Mouse (Mus musculus): ENCODE data around the gene Jarid2. TPM values are rescaled to one million over a fixed set of nuclear protein-coding genes. Genes with fewer than 3 reads are reported as not detected.

Gene Jarid2
- polyA plus RNA-seq, 1 experiment from 2014 or later = 12.0 TPM

DNA sequence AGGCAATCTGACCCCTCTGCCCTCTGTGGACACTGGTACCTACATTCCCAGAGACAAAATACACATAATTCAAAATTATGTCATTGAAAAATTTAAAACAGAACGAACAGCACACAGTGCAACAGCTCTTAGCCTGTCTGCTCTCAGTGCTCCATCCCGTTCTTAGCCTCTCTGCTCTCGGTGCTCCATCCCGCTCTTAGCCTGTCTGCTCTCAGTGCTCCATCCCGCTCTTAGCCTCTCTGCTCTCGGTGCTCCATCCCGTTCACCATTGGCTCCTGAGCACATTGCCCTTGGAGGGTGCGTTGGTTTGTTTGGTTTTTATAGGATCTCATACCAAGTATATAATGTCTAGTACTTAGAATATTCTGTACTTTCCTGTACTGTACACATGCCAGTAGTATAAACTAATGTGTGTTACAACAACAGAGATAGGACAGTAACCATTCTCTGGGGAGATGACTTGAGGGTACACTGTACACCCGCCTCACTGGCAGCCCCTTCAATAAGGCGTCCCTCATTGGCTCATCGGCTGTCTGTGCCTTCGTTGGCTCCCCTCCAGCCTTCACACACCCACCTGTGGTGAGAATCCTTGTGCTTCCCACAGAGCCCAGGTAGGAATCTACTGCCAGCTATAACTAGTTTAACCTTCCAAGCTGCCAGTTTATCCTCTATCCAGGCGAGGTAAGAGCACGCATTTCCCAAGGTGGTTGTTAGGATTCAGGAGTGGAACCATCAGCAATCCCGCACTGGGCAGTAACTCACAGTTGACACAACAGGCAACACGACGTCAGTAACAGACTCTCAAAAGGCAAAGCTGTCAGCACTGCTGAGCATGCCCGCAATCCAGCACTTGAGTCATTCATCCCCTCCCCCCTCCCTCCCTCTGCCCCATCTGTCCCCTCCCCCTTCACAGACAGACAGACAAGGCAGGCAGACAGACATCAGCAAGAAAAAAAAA is 203.3 kb downstream of the Jarid2 start:
- no peaks in the 10 kb centered on the region for H3K27me3 ChIP-seq
- ATAC-seq (no peak), DNase-seq (ENCODE audit: low read depth, low spot score) (no peak)
- POLR2A ChIA-PET = no interaction called here
- in situ Hi-C loops (cut with MboI; ENCODE audit: low pct_unique_long_range_greater_than_20kb) = no loop called here
- CTCF ChIA-PET = no interaction called here
- no peak for TF ChIP-seq CTCF (IDR thresholded peaks at IDR 0.05)

DNA sequence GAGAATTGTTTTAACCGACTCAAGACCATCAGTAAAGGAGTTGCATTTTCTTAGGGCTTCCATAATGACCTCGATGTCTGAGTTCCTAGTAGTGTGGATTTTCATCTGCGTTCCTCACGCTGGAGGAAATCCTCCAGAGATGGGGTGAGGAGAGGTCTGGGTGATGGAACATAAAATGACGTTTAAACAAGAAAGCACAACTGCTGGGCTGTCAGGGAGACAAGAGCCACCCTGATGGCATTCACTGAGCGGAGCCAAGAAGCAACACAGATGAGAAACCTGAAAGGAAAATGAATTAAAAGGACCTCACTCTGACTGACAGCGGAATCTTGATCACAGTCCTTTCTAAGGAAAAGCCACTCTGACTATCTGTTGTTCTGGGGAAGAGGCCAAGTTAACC is 204.3 kb downstream of the Jarid2 start:
- in situ Hi-C loops (cut with MboI; ENCODE audit: low pct_unique_long_range_greater_than_20kb) = no loop called here
- POLR2A ChIA-PET = no interaction called here
- ATAC-seq (no peak), DNase-seq (ENCODE audit: low read depth, low spot score) (no peak)
- TF ChIP-seq CTCF (IDR thresholded peaks at IDR 0.05) = no peak
- CTCF ChIA-PET = interaction anchor here (0.7 kb wide), 2 partner anchors 14 to 15 kb away, joined by 3 read pairs; no protein-coding TSS in a partner anchor
- no peaks in the 10 kb centered on the region for H3K27me3 ChIP-seq

DNA sequence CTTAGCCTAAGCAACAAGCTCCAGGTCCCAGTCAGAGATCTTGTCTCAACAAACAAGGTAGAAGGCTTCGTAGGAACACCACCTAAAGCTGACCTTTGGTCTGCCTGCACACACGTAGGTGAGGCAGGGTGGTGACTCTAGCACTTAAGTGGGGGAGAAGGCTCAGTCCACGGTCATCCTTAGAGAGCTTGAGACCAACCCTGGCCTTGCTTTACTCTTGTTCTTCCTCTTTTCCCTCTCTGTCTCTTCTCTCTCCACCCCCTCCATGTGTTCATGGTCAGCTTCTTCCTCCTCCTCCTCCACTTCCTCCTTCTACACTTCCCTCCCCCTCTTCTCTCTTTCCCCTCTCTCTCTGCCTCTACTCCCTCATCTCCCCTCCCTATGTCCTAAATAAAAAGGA is 208.4 kb downstream of the Jarid2 start:
- no peak for TF ChIP-seq CTCF (IDR thresholded peaks at IDR 0.05)
- DNase-seq (ENCODE audit: low read depth, low spot score) (no peak), ATAC-seq (no peak)
- ChIA-PET CTCF (no interaction called here), POLR2A (no interaction called here)
- in situ Hi-C loops (cut with MboI; ENCODE audit: low pct_unique_long_range_greater_than_20kb) = no loop called here
- H3K27me3 ChIP-seq = no peaks in the 10 kb centered on the region

DNA sequence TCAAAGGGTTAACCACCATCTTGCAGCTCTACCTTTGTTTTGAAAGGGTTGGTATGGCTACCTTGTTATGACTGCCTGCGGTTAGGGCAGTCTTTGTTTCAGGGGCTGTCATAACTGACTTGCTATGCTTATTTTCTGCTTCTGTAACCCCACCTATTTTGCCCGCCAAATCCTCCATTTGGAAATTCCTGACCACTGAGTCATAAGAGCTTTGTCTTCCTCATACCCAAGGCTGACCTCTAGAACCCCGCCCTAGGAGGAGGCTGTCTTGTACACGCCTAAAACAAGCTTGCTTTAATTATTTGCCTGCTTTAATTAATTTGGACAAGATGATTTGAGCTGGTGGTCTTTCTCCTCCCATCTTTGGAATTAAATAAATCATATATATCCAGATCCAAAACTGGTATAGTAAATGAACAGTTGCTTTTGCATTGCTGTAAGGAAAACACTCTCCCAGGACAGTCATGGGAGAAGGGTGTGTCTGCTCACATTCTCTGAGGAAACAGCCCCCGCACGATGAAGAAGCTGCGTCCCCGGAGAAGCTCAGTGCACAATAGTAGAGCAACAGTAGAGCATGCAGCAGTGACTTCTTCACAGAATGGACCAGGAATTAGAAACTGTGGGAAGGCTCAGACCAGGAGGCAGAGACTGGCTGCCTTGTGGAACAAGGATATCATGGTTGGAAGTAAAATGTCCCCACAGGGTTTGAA is 210.2 kb downstream of the Jarid2 start:
- ChIA-PET CTCF (interaction anchor here (0.8 kb wide), 1 partner anchor 20 kb away, joined by 3 read pairs; no protein-coding TSS in a partner anchor), POLR2A (no interaction called here)
- in situ Hi-C loops (cut with MboI; ENCODE audit: low pct_unique_long_range_greater_than_20kb) = no loop called here
- TF ChIP-seq CTCF (IDR thresholded peaks at IDR 0.05) = no peak
- no peaks in the 10 kb centered on the region for H3K27me3 ChIP-seq
- peak; percentile 55 for DNase-seq (ENCODE audit: low read depth, low spot score)
- peak; percentile 81 for ATAC-seq

DNA sequence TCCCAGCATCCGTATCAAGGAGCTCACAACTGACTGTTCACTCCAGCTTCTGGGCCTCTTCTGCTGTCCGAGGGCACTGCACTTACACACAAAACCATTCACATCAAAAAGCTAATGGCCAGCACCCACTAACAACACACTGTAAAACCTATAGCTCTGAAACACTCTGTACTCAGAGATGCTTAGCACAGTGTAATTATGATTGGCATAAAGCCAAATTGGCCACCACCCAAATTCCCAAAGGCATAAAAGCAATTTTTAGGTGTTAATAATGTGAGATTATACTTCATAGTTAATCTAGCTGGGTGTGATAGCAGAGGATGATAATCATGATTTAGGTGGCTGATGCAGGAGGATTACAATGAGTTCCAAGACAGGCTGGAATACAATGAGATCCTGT is 214.3 kb downstream of the Jarid2 start:
- TF ChIP-seq CTCF (IDR thresholded peaks at IDR 0.05) = no peak
- DNase-seq (ENCODE audit: low read depth, low spot score) = no peak
- in situ Hi-C loops (cut with MboI; ENCODE audit: low pct_unique_long_range_greater_than_20kb) = no loop called here
- no peaks in the 10 kb centered on the region for H3K27me3 ChIP-seq
- no peak for ATAC-seq
- ChIA-PET CTCF (no interaction called here), POLR2A (interaction anchor here (0.5 kb wide), 1 partner anchor 51 kb away, joined by 8 read pairs; no protein-coding TSS in a partner anchor)

DNA sequence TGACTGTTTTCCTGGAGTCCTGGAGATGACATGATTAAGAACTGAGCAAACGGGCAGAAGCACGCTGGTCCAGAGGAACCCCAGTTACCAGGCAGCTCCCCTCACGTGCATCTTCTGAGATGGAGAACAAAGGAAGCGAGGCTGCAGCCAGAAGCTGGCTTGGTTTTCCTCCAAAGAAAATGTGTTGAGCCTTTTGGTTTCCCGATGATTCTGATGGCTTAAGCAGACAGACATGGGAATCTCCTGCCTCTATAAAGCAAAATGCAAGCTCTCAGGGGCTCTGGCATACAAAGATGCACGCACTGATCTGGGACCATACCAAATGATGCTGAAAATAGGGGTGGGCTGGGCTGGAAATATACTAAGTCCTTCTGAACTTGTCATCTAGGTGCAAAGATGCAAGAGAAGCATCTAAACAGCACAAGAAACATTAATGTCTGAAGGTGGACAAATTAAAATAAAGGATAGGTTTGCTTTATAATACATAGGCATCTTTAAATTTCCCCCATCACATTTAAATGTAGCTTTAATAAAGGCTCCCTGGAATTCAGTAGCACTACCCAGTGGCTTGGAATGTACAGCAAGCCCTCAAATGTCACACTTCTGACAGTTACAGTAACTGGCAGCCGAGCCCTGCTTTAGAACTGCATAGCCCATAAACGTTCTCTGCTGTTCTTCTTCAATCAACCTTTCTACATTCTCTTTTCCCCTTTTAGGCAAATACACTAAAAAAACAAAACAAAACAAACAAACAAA is 217.8 kb downstream of the Jarid2 start:
- CTCF ChIA-PET = interaction anchor here (0.6 to 0.7 kb wide), 2 partner anchors 13 to 22 kb away, joined by 3 read pairs; no protein-coding TSS in a partner anchor
- TF ChIP-seq CTCF (IDR thresholded peaks at IDR 0.05) = no peak
- in situ Hi-C loops (cut with MboI; ENCODE audit: low pct_unique_long_range_greater_than_20kb) = no loop called here
- DNase-seq (ENCODE audit: low read depth, low spot score) (no peak), ATAC-seq (no peak)
- POLR2A ChIA-PET = no interaction called here
- H3K27me3 ChIP-seq = no peaks in the 10 kb centered on the region

DNA sequence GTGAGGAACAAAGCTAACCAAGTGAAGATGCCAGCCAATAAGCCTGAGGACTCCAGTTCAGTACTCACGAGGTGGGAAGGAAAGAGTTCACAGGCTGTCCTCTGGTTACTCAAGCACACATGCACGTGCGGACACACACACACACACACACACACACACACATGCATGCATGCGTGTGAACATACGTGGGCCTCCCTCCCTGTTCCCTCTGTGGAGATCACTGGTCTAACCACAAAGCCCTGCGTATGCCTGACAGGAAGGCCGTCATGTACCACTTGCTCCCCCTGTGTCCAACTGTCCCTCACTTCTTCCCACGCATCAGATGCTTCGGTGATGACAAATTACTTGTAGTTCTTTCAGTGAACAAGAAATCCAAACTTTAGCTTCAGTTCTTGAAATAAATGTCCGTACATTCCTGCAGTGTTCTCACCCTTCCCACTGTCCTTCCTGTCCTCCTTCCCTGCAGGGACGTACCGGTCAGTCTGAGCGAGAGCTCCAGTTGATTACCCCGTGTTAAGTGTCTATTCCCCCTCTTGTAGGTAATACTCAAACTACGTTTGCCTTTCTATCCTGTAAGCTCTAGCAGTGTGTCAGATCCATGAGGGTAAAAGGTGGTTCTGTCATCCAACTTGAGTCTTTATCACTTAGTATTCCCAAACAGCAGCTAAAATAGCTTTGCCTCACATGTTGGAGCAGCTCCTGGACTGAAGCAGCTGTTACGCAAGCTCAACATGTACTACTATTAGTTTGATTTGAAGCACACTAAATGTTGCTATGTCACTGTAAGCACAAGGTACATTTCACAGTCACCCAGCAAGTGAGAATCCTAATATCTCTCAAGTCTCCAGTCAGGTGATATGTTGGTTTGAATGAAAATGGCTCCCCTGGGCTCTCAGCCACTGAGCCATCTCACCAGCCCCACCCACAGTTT is 219.3 kb downstream of the Jarid2 start:
- ATAC-seq (no peak), DNase-seq (ENCODE audit: low read depth, low spot score) (no peak)
- in situ Hi-C loops (cut with MboI; ENCODE audit: low pct_unique_long_range_greater_than_20kb) = no loop called here
- ChIA-PET POLR2A (interaction anchor here (0.6 kb wide), 1 partner anchor 923 kb away, joined by 4 read pairs; no protein-coding TSS in a partner anchor), CTCF (interaction anchor here (0.8 to 0.9 kb wide), 2 partner anchors 9 to 15 kb away, joined by 3 read pairs; no protein-coding TSS in a partner anchor)
- TF ChIP-seq CTCF (IDR thresholded peaks at IDR 0.05) = no peak
- H3K27me3 ChIP-seq = no peaks in the 10 kb centered on the region

DNA sequence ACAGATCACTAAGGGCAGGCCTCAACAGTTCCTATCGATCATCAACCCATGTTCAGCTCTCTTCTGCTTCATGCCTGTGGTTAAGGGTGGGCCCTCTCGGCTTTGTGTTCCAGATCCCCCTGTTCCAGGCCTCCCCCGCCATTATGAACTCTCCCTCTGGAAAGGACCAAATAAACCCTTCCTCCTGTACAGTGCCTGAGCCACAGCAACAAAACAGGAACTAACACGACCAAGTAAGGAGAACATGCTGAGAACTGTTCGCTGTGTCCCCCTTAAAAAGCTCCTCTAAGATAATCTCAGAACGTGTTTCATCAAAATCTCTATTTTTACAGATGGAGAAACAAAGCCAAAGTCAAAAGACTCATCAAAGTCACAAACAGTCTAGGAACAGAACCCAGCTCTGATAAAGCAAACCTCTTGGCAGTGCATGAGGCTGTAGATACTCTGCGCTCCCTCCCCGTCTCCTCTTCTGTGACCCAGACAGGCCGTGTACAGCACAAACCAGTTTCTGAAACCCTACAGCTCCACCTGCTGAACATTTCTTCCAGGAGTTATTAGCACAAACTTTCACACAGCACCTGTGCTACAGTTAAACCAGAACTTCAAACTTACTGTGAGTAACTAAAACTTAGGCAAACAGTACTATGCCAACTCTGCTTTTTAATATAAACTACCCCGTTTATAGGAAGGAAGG is 223.3 kb downstream of the Jarid2 start:
- DNase-seq (ENCODE audit: low read depth, low spot score) = no peak

DNA sequence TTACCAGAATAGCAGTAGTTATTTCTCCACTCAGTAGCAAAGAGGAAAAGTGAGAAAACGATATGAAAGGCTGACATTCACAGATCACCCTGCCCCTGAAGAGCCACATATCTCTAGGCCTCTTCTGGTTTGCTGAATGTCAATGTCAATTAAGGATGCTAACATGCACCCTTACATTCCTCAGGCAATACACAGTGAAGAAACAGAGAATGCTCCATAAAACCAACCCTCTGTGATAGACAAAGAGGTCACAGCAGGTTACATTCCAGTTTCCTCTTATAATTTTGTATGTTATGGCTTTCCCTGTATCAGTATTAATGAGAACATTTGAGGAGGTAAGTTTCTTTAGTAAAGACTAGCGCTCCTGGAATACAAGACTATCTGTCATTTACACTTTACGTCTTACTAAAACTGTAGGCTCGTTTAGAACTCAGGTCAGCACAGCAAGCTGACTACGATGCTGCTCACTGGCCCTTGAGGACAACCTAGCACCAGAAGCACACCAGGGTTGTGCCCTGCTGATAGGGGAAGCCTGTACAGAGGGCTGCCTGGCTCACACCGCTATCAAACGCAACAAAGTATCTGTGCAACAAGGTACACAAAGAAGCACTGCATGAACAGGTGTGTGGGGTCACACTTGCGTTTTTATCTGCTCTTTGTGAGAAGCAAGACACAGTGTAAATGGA is 224.4 kb downstream of the Jarid2 start:
- in situ Hi-C loops (cut with MboI; ENCODE audit: low pct_unique_long_range_greater_than_20kb) = no loop called here
- POLR2A ChIA-PET = no interaction called here
- ATAC-seq (no peak), DNase-seq (ENCODE audit: low read depth, low spot score) (no peak)
- H3K27me3 ChIP-seq = no peaks in the 10 kb centered on the region
- TF ChIP-seq CTCF (IDR thresholded peaks at IDR 0.05) = no peak
- CTCF ChIA-PET = no interaction called here

More for the DNA sequence above, 223.3 kb downstream of the Jarid2 start:
- H3K27me3 ChIP-seq = no peaks in the 10 kb centered on the region
- no peak for ATAC-seq
- no peak for TF ChIP-seq CTCF (IDR thresholded peaks at IDR 0.05)
- ChIA-PET CTCF (no interaction called here), POLR2A (no interaction called here)
- in situ Hi-C loops (cut with MboI; ENCODE audit: low pct_unique_long_range_greater_than_20kb) = no loop called here

Measured in Patski (cell line).